Mouse (Mus musculus): ENCODE data around the gene Ptch1. TPM values are rescaled to one million over a fixed set of nuclear protein-coding genes. Genes with fewer than 3 reads are reported as not detected.

The Ptch1 gene
- polyA plus RNA-seq, 1 experiment from 2014 or later: 19.0 TPM

DNA sequence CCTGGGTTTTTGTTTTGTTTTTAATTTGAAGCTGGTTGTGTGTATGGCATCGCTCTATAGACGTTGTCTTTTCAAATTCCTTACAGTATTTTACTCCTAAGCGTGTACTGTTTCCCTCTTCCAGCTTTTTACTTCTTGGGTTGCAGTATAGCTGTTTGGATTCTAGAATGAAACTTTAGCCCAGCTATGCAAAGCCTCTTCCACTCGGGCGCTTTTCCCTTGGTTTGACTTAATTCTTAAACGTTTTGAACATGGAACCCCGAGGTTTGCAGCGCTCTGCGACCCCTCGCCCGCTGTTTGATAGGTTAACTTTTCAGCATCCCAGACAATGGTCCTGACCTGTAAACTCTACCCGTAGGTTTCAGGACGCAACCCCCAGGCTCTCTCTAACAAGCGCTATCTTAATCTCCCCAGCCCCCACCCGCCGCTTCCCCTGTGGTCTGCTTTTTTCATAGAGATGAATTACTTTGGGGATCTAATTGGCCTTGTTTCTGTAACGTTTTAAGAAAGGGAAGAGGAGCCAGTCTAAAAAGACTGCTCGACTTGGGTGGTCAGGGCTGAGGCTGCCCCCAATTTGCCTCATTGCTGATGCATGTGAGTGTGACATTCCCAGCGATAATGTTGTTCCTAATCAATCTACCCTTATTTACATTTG lies 4.5 kb downstream of the Ptch1 start:
- Histone ChIP-seq H3K27ac (peak overlapping the region; percentile 99), H3K4me1 (peaks cover 73% of the 10 kb centered on the region), H3K4me3 (peak overlapping the region; percentile 98), H3K27me3 (ENCODE audit: low read depth, poor library complexity, severe bottlenecking) (peaks cover 48% of the 10 kb centered on the region), H3K36me3 (no peaks in the 10 kb centered on the region; the same call in 1 of the 2 replicates), H3K9me3 (replicated peaks) (no peaks in the 10 kb centered on the region)
- 1% methylated on average over 19 of the region's 19 CpGs for WGBS
- DNase-seq (ENCODE audit: low spot score): peak; percentile 45

DNA sequence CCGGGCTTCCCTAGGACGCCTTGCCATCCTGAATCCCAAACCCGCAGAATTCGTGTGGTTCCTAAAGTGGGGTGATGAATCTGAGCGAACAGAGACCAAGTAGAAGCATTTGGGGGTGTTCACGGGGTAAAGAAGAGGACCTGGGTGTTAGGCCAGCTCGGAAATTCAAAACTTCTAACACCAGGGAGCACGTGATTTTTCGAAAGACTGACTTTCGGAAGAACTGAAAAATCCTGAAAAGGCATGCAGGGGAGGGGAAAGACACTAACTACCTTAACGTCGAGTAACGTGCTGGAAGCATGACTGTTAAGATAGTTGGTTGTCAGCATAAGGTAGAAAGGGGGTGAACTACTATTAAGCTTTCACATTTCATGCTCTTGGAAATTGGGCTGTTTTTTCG lies 5.1 kb downstream of the Ptch1 start:
- H3K36me3 ChIP-seq: peaks cover 5% of the 10 kb centered on the region; the same call in 1 of the 2 replicates
- H3K27me3 ChIP-seq (ENCODE audit: low read depth, poor library complexity, severe bottlenecking): peaks cover 42% of the 10 kb centered on the region
- H3K4me3 ChIP-seq: peak overlapping the region; percentile 98
- no peaks in the 10 kb centered on the region for H3K9me3 ChIP-seq (replicated peaks)
- H3K4me1 ChIP-seq: peaks cover 67% of the 10 kb centered on the region
- WGBS: under 1% methylated on average over 14 of the region's 14 CpGs
- peak overlapping the region; percentile 99 for H3K27ac ChIP-seq
- DNase-seq (ENCODE audit: low spot score): no peak

DNA sequence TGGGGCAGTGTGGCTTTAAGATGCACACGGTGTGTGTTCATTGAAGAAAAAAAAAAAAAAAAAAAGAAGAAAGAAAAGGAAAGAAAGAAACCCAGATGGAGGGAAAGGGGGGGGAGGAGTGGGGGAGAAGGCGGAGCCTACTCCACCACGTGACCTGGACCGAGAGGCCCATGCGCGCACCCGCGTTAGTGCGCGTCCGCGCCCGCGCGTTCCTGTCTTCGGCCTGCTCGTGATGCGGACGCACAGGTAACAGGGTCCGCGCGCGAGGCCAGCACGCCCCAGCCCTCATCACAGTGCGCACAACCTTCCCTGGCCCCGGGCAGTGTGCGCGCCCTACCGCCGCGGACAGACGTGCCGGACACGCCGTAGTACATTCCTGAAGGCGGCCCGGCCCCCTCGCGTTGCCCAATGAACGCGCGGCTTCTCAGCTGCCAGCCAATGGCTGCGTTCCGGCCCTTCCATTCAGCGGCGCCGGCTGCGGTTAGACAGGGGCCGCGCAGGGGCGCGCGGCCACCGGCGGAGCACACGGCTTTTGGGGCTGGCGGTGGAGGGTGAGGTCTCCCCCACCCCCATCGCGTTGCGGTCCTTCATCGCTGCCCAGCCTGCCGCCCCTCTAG lies 5.6 kb downstream of the Ptch1 start:
- Histone ChIP-seq H3K27me3 (ENCODE audit: low read depth, poor library complexity, severe bottlenecking) (peaks cover 39% of the 10 kb centered on the region), H3K36me3 (peaks cover 9% of the 10 kb centered on the region; the same call in 1 of the 2 replicates), H3K4me3 (peak overlapping the region; percentile 98), H3K27ac (peak overlapping the region; percentile 99), H3K4me1 (peaks cover 64% of the 10 kb centered on the region), H3K9me3 (replicated peaks) (no peaks in the 10 kb centered on the region)
- DNase-seq (ENCODE audit: low spot score): peak; percentile 98
- WGBS: under 1% methylated on average over 62 of the region's 62 CpGs

GRCm38 (mm10) chr13:63566018-63567015 lies 7.1 kb downstream of the Ptch1 start:
- Histone ChIP-seq H3K27me3 (ENCODE audit: low read depth, poor library complexity, severe bottlenecking) (peaks cover 24% of the 10 kb centered on the region), H3K36me3 (peaks cover 15% of the 10 kb centered on the region), H3K4me3 (peak overlapping the region; percentile 98), H3K4me1 (peaks cover 65% of the 10 kb centered on the region), H3K27ac (peak overlapping the region; percentile 99), H3K9me3 (replicated peaks) (no peaks in the 10 kb centered on the region)
- DNase-seq (ENCODE audit: low spot score): peak; percentile 91
- under 1% methylated on average over 46 of the region's 46 CpGs for WGBS

GRCm38 (mm10) chr13:63565320-63566017 lies 7.9 kb downstream of the Ptch1 start:
- peaks cover 65% of the 10 kb centered on the region for H3K4me1 ChIP-seq
- peak; percentile 74 for DNase-seq (ENCODE audit: low spot score)
- H3K9me3 ChIP-seq (replicated peaks): no peaks in the 10 kb centered on the region
- H3K36me3 ChIP-seq: peaks cover 23% of the 10 kb centered on the region
- WGBS: under 1% methylated on average over 87 of the region's 99 CpGs
- H3K4me3 ChIP-seq: peak overlapping the region; percentile 98
- peaks cover 16% of the 10 kb centered on the region for H3K27me3 ChIP-seq (ENCODE audit: low read depth, poor library complexity, severe bottlenecking)
- peak overlapping the region; percentile 99 for H3K27ac ChIP-seq

GRCm38 (mm10) chr13:63564626-63565319 lies 8.6 kb downstream of the Ptch1 start:
- H3K4me3 ChIP-seq: peak overlapping the region; percentile 98
- peaks cover 9% of the 10 kb centered on the region for H3K27me3 ChIP-seq (ENCODE audit: low read depth, poor library complexity, severe bottlenecking)
- DNase-seq (ENCODE audit: low spot score): peak; percentile 82
- peaks cover 30% of the 10 kb centered on the region for H3K36me3 ChIP-seq
- WGBS: under 1% methylated on average over 36 of the region's 36 CpGs
- H3K27ac ChIP-seq: peak overlapping the region; percentile 99
- no peaks in the 10 kb centered on the region for H3K9me3 ChIP-seq (replicated peaks)
- peaks cover 64% of the 10 kb centered on the region for H3K4me1 ChIP-seq

DNA sequence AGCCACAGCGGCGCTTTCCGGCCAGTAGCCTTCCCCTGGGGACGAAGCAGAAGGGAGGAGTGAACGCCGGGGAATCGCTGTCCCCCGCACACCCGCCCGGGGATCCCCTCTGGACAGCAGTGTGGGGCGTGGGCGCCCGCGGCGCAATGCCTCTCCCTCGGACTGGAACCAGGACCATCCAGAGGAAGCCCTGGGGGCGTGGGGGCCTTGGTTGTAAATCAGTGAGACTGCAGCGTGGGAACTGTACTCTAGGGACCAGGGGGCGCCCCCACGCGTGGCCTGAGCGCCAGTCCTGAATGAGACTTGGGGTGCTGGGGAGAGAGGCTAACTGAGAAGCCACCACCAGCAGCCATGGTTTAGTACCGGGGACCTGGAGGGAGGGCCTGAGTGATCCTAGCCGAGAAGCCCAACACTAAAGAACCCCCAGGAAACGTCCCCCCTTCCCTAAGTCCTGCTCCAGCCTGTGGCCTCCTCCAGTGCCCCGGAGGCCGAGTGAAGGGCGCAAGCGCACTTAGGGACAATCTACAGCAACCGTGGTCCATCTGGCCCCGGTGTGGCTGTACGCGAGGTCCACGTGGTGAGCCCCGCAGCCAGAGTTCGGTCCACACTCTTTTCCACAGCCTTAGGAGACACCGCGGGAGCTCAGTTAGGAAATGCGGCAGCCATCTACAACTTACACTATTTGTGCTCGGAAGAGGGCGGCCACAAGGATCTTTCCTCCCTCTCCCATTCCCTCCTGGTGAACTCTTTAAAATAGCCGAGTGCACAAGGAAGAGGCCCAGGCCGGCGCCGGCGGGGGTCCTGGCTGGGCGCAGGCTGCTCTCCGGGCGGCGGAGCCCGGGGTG lies 9.4 kb downstream of the Ptch1 start:
- Histone ChIP-seq H3K27ac (peak overlapping the region; percentile 99), H3K36me3 (peaks cover 36% of the 10 kb centered on the region), H3K4me1 (peaks cover 64% of the 10 kb centered on the region), H3K4me3 (peak overlapping the region; percentile 98), H3K27me3 (ENCODE audit: low read depth, poor library complexity, severe bottlenecking) (peaks cover 1% of the 10 kb centered on the region), H3K9me3 (replicated peaks) (no peaks in the 10 kb centered on the region)
- under 1% methylated on average over 51 of the region's 51 CpGs for WGBS
- peak; percentile 79 for DNase-seq (ENCODE audit: low spot score)

DNA sequence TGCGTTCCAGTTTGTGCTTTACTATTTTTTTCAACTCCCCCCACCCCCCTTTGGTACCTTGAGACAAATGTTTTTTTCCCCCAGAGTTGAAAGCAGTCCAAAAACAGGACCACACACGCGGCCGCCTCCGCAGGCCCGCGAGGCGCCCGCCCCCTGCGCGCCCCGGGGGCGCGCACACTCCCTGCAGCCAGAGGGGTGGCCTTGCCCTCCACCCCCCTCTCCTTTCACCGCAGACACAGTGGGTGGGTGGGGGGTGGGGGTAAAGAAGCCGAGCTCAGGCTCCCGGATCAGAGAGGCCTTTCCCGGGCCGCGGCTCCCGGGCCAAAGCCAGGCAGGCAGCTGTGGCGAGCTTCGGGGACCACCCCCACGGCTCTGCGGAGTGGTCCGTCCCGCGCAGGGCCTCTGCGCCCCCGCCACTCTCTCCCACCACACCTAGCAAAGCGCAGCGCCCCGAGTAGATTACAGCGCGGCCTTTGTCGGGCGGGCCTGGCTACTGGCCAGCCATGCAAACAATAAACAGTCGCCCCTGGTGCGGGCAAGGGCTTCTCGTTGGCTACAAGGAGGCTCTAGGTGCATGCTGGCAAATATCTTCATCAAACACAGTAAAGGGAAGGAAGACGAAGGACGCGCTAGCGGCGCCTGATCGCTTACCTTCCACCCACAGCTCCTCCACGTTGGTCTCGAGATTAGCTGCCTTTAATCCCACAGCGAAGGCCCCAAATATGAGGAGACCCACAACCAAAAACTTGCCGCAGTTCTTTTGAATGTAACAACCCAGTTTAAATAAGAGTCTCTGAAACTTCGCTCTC lies 10.2 kb downstream of the Ptch1 start:
- H3K36me3 ChIP-seq: peaks cover 44% of the 10 kb centered on the region
- H3K4me3 ChIP-seq: peak overlapping the region; percentile 98
- H3K9me3 ChIP-seq (replicated peaks): no peaks in the 10 kb centered on the region
- H3K4me1 ChIP-seq: peaks cover 64% of the 10 kb centered on the region
- peak; percentile 91 for DNase-seq (ENCODE audit: low spot score)
- H3K27me3 ChIP-seq (ENCODE audit: low read depth, poor library complexity, severe bottlenecking): no peaks in the 10 kb centered on the region
- under 1% methylated on average over 50 of the region's 51 CpGs for WGBS
- H3K27ac ChIP-seq: peak overlapping the region; percentile 99

GRCm38 (mm10) chr13:63562141-63562971 lies 11.0 kb downstream of the Ptch1 start:
- H3K9me3 ChIP-seq (replicated peaks): no peaks in the 10 kb centered on the region
- no peaks in the 10 kb centered on the region for H3K27me3 ChIP-seq (ENCODE audit: low read depth, poor library complexity, severe bottlenecking)
- H3K36me3 ChIP-seq: peaks cover 47% of the 10 kb centered on the region
- H3K4me1 ChIP-seq: peaks cover 67% of the 10 kb centered on the region
- DNase-seq (ENCODE audit: low spot score): no peak
- 4% methylated on average over 7 of the region's 7 CpGs for WGBS
- H3K4me3 ChIP-seq: peak overlapping the region; percentile 98
- peak overlapping the region; percentile 99 for H3K27ac ChIP-seq

DNA sequence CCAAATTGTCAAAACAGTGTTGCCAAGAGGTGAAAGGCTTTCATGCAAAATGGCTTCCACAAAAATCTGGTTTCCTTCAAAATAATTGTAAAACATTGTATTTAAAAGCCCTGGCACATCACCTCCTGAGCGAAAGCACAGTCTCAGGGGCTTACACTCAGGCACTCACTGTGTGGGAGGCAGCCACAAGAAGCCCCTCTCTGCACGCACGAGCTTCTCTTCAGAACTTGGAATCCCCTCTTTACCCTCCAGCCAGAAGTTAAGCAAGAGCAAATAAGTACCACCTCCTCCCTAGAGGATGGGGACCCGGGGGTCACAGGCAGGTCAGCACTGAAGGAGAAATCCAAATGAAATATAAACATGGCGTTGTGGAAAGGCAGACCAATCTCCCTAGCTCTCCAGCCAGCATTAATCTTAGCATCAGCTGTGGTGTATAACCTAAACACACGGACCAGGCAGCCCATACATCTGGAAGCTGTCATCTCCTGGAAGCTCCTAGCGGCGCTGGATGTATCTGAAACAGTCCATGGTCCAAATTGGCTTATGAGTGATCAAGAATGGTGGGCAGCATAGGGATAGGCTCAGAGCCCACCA lies 15.0 kb downstream of the Ptch1 start:
- Histone ChIP-seq H3K27ac (no peak overlapping the region), H3K27me3 (ENCODE audit: low read depth, poor library complexity, severe bottlenecking) (no peaks in the 10 kb centered on the region)

More for the DNA sequence above, 15.0 kb downstream of the Ptch1 start:
- peaks cover 47% of the 10 kb centered on the region for H3K36me3 ChIP-seq
- no peaks in the 10 kb centered on the region for H3K9me3 ChIP-seq (replicated peaks)
- 30% methylated on average over 8 of the region's 8 CpGs for WGBS
- peak; percentile 48 for DNase-seq (ENCODE audit: low spot score)
- H3K4me1 ChIP-seq: peaks cover 91% of the 10 kb centered on the region
- no peak overlapping the region for H3K4me3 ChIP-seq
